Mouse (Mus musculus) kidney, postnatal 0 days (tissue): ENCODE results near the gene Ndufab1. TPM values are rescaled to one million over a fixed set of nuclear protein-coding genes. Genes with fewer than 3 reads are reported as not detected.
A peak's percentile ranks its signal among the peaks of the same experiment; 100 is the strongest.

Experiments
- ATAC-seq: fragments of 200-750 bp; cut with Nextera tagmentation; replicated peaks from 2 replicates; pipeline ENCODE4 v1.8.0; 2017; ENCODE audit warnings: low read depth, moderate number of reproducible peaks, moderate TSS enrichment, moderate library complexity; ENCODE audit not compliant: low FRiP score
- DNase-seq: peaks from one replicate; pipeline ENCODE4 v3.0.0-alpha.2; 2016; ENCODE audit warnings: low spot score
- H3K27ac ChIP-seq: fragments of 300-500 bp; sonication (generic); 2 replicates; pipeline ENCODE4 v1.5.1; 2014; ENCODE audit warnings: mild to moderate bottlenecking
- H3K27me3 ChIP-seq: fragments of 300-500 bp; sonication (generic); 2 replicates; pipeline ENCODE4 v1.6.1; 2014; ENCODE audit warnings: low read length, mixed read lengths; ENCODE audit not compliant: insufficient read depth
- H3K36me3 ChIP-seq: fragments of 300-500 bp; sonication (generic); 2 replicates; pipeline ENCODE4 v1.6.1; 2014; ENCODE audit warnings: low read length, mixed read lengths; ENCODE audit not compliant: insufficient read depth
- H3K4me1 ChIP-seq: fragments of 300-500 bp; sonication (generic); replicated peaks from 2 replicates; pipeline ENCODE4 v1.6.1; 2014; ENCODE audit warnings: antibody characterized with exemption, low read length, mixed read lengths; ENCODE audit not compliant: insufficient read depth
- H3K4me2 ChIP-seq: fragments of 300-500 bp; sonication (generic); 2 replicates; pipeline ENCODE4 v1.6.1; 2014; ENCODE audit warnings: mild to moderate bottlenecking, low read length, moderate library complexity, mixed read lengths
- H3K4me3 ChIP-seq: fragments of 300-500 bp; sonication (generic); replicated peaks from 2 replicates; pipeline ENCODE4 v1.5.1; 2014; ENCODE audit warnings: low read depth, low read length
- H3K9ac ChIP-seq: fragments of 300-500 bp; sonication (generic); 2 replicates; pipeline ENCODE4 v1.6.1; 2014; ENCODE audit warnings: low read depth, low read length
- H3K9me3 ChIP-seq: fragments of 300-500 bp; sonication (generic); replicated peaks from 2 replicates; pipeline ENCODE4 v1.6.1; 2016; ENCODE audit warnings: low read length, inconsistent platforms, mixed read lengths
- CTCF ChIP-seq: IDR thresholded peaks from 2 replicates; pipeline ENCODE4 v1.5.1; 2016; ENCODE audit warnings: antibody characterized with exemption, low read depth, mild to moderate bottlenecking, moderate library complexity
- WGBS: fragments of 180-500 bp; shearing (Covaris S2); extraction: QIAGEN DNeasy Blood & Tissue Kit; methylation state at CpG from one replicate; pipeline ENCODE4 v1.1.7; 2014; 5-methylcytosine and 5-hydroxymethylcytosine counted together
- polyA plus RNA-seq: library from polyadenylated mRNA; unstranded; fragments of >200 nt; fragmentation: Nextera tagmentation; extraction: Ambion mirVana; gene quantifications from 2 replicates; pipeline ENCODE4 v1.2.1, GENCODE M21; 2015

Gene Ndufab1
- polyA plus RNA-seq, 1 experiment from 2014 or later: 975 TPM

GRCm38 (mm10) chr7:122099222-122099621 lies 2.5 kb downstream of the Ndufab1 start:
- Histone ChIP-seq H3K9ac (no peak overlapping the region), H3K4me1 (0 out of 2 replicates have a peak, but pooled peaks cover 7% of the 10 kb centered on the region), H3K27ac (no peak overlapping the region), H3K36me3 (peaks cover 25% of the 10 kb centered on the region), H3K27me3 (no peaks in the 10 kb centered on the region), H3K9me3 (no peaks in the 10 kb centered on the region), H3K4me3 (no peak overlapping the region), H3K4me2 (no peak overlapping the region)
- ATAC-seq (no peak), DNase-seq (peak; percentile 82)
- peak; percentile 91 for TF ChIP-seq CTCF
- 61% methylated on average over 4 of the region's 4 CpGs for WGBS

- 80% methylated on average over 3 of the region's 3 CpGs for WGBS
- Histone ChIP-seq H3K36me3 (peaks cover 28% of the 10 kb centered on the region), H3K4me3 (no peak overlapping the region), H3K27ac (no peak overlapping the region), H3K4me2 (no peak overlapping the region), H3K4me1 (0 out of 2 replicates have a peak, but pooled peaks cover 7% of the 10 kb centered on the region), H3K9ac (no peak overlapping the region), H3K9me3 (no peaks in the 10 kb centered on the region), H3K27me3 (no peaks in the 10 kb centered on the region)
- no peak for ATAC-seq
- no peak for DNase-seq
- no peak for TF ChIP-seq CTCF
Observed at GRCm38 (mm10) chr7:122098009-122098408, 3.7 kb downstream of the Ndufab1 start.

GRCm38 (mm10) chr7:122094564-122095330 lies 6.9 kb downstream of the Ndufab1 start:
- Histone ChIP-seq H3K27me3 (no peaks in the 10 kb centered on the region), H3K4me3 (no peak overlapping the region), H3K27ac (no peak overlapping the region), H3K9me3 (no peaks in the 10 kb centered on the region), H3K36me3 (peaks cover 53% of the 10 kb centered on the region), H3K4me2 (no peak overlapping the region), H3K4me1 (no peaks in the 10 kb centered on the region), H3K9ac (no peak overlapping the region)
- ATAC-seq: no peak
- TF ChIP-seq CTCF: peak; percentile 34; the same call in 1 of the 2 replicates
- 91% methylated on average over 2 of the region's 2 CpGs for WGBS
- peak; percentile 10 for DNase-seq

- Histone ChIP-seq H3K36me3 (peaks cover 60% of the 10 kb centered on the region), H3K27me3 (no peaks in the 10 kb centered on the region), H3K27ac (no peak overlapping the region), H3K9ac (no peak overlapping the region), H3K4me3 (no peak overlapping the region), H3K9me3 (no peaks in the 10 kb centered on the region), H3K4me2 (no peak overlapping the region), H3K4me1 (no peaks in the 10 kb centered on the region)
- ATAC-seq: no peak
- WGBS: 89% methylated on average over 11 of the region's 11 CpGs
- DNase-seq: no peak
- no peak for TF ChIP-seq CTCF
Observed at GRCm38 (mm10) chr7:122087195-122087982, 14.3 kb downstream of the Ndufab1 start.

GRCm38 (mm10) chr7:122081071-122081470 lies 20.6 kb downstream of the Ndufab1 start:
- TF ChIP-seq CTCF: no peak
- WGBS: 89% methylated on average over 1 of the region's 1 CpGs
- H3K36me3 ChIP-seq: peaks cover 64% of the 10 kb centered on the region

GRCm38 (mm10) chr7:122079798-122080554 lies 21.7 kb downstream of the Ndufab1 start:
- Histone ChIP-seq H3K4me3 (no peak overlapping the region), H3K36me3 (peaks cover 63% of the 10 kb centered on the region), H3K4me2 (no peak overlapping the region), H3K4me1 (no peaks in the 10 kb centered on the region), H3K9me3 (no peaks in the 10 kb centered on the region), H3K9ac (no peak overlapping the region), H3K27me3 (no peaks in the 10 kb centered on the region), H3K27ac (no peak overlapping the region)
- no peak for DNase-seq
- 89% methylated on average over 8 of the region's 8 CpGs for WGBS
- no peak for TF ChIP-seq CTCF
- no peak for ATAC-seq

More at GRCm38 (mm10) chr7:122081071-122081470, 20.6 kb downstream of the Ndufab1 start:
- H3K4me2 ChIP-seq: no peak overlapping the region
- no peak overlapping the region for H3K4me3 ChIP-seq
- H3K9ac ChIP-seq: no peak overlapping the region
- ATAC-seq (no peak), DNase-seq (no peak)
- H3K27me3 ChIP-seq: no peaks in the 10 kb centered on the region
- H3K27ac ChIP-seq: no peak overlapping the region
- no peaks in the 10 kb centered on the region for H3K9me3 ChIP-seq
- H3K4me1 ChIP-seq: no peaks in the 10 kb centered on the region
